Mouse (Mus musculus) brain, embryonic 14.5 days (tissue): ENCODE results near the gene Dach1.

Experiments
- CTCF ChIP-seq: fragments of 200-500 bp; IDR thresholded peaks from 2 replicates; pipeline ENCODE4 v1.5.1; 2012; ENCODE audit warnings: inconsistent platforms, mild to moderate bottlenecking, moderate library complexity, borderline replicate concordance; ENCODE audit not compliant: insufficient read depth, insufficient read length; ENCODE audit errors: extremely low read depth
- POLR2A ChIP-seq: fragments of 200-500 bp; IDR thresholded peaks from 2 replicates; pipeline ENCODE4 v1.6.1; 2012; ENCODE audit warnings: mild to moderate bottlenecking, inconsistent platforms, borderline replicate concordance; ENCODE audit not compliant: poor library complexity, insufficient read depth, insufficient read length, severe bottlenecking; ENCODE audit errors: extremely low read depth

- no peak for TF ChIP-seq CTCF
- TF ChIP-seq POLR2A = no peak
These were observed 395.3 kb downstream of the Dach1 start for GRCm38 (mm10) chr14:97774135-97774767.
